Mouse (Mus musculus): ENCODE data around the gene Gm5244. TPM values are rescaled to one million over a fixed set of nuclear protein-coding genes. Genes with fewer than 3 reads are reported as not detected.

The Gm5244 gene
- total RNA-seq, 2 experiments from 2014 or later, result not detected

Other genes with a start within 250 kb of the Gm5244 start
- gene Gm4952, start 246.7 kb upstream of the Gm5244 start, total RNA-seq (2021), result 10 to 100 TPM; 20.3 to 53.3 TPM
- gene Glyat, start 213.4 kb upstream of the Gm5244 start, total RNA-seq (2021), result 1 to 10 TPM; 4.0 to 6.2 TPM
- not detected for gene Olfr1442, start 176.2 kb upstream of the Gm5244 start, total RNA-seq (2021)
- gene Olfr1443, start 168.6 kb upstream of the Gm5244 start, total RNA-seq (2021), result not detected
- 1 to 10 TPM; 3.3 to 5.8 TPM for gene Keg1, start 150.9 kb upstream of the Gm5244 start, total RNA-seq (2021)
- 1 to 10 TPM; 2.9 to 3.5 TPM for gene Cntf, start 81.0 kb upstream of the Gm5244 start, total RNA-seq (2021)
- gene Zfp91, start 50.6 kb upstream of the Gm5244 start, total RNA-seq (2021), result 10 to 100 TPM; 80.6 to 86.3 TPM
- gene Lpxn, start 50.5 kb upstream of the Gm5244 start, total RNA-seq (2021), result 1 to 10 TPM; 2.0 to 2.1 TPM
- not detected for gene Olfr1444, start 10.6 kb downstream of the Gm5244 start, total RNA-seq (2021)
- gene Olfr1445, start 37.2 kb downstream of the Gm5244 start, total RNA-seq (2021), result not detected
- not detected for gene Olfr1446, start 46.8 kb downstream of the Gm5244 start, total RNA-seq (2021)
- gene Olfr1447, start 57.1 kb downstream of the Gm5244 start, total RNA-seq (2021), result not detected
- gene Olfr1448, start 77.7 kb downstream of the Gm5244 start, total RNA-seq (2021), result not detected
- not detected for gene Olfr1449, start 84.2 kb downstream of the Gm5244 start, total RNA-seq (2021)
- gene Olfr1450, start 103.6 kb downstream of the Gm5244 start, total RNA-seq (2021), result not detected
- not detected for gene Olfr1451, start 148.3 kb downstream of the Gm5244 start, total RNA-seq (2021)
- gene Olfr1453, start 181.6 kb downstream of the Gm5244 start, total RNA-seq (2021), result not detected
- not detected for gene Olfr1454, start 213.9 kb downstream of the Gm5244 start, total RNA-seq (2021)

Data from adrenal gland, postnatal 10 days (tissue).